Mouse (Mus musculus) embryonic facial prominence, embryonic 15.5 days (tissue): ENCODE results near the gene Traf2. TPM values are rescaled to one million over a fixed set of nuclear protein-coding genes. Genes with fewer than 3 reads are reported as not detected.
A peak's percentile ranks its signal among the peaks of the same experiment; 100 is the strongest.

ENCODE experiments used
- ATAC-seq: fragments of 200-750 bp; cut with Nextera tagmentation; 2 replicates; pipeline ENCODE4 v1.8.0; 2017; ENCODE audit warnings: low read depth, moderate TSS enrichment; ENCODE audit not compliant: insufficient number of reproducible peaks, low FRiP score, low TSS enrichment
- H3K27ac ChIP-seq: fragments of 300-500 bp; sonication (generic); replicated peaks from 2 replicates; pipeline ENCODE4 v1.5.1; 2015; ENCODE audit warnings: mild to moderate bottlenecking, inconsistent platforms
- H3K27me3 ChIP-seq: fragments of 300-500 bp; sonication (generic); 2 replicates; pipeline ENCODE4 v1.6.1; 2015; ENCODE audit warnings: inconsistent platforms
- H3K36me3 ChIP-seq: fragments of 300-500 bp; sonication (generic); 2 replicates; pipeline ENCODE4 v1.6.1; 2015; ENCODE audit warnings: mild to moderate bottlenecking, inconsistent platforms
- H3K4me1 ChIP-seq: fragments of 300-500 bp; sonication (generic); 2 replicates; pipeline ENCODE4 v1.6.1; 2015; ENCODE audit warnings: inconsistent platforms
- H3K4me2 ChIP-seq: fragments of 300-500 bp; sonication (generic); replicated peaks from 2 replicates; pipeline ENCODE4 v1.6.1; 2015; ENCODE audit warnings: mild to moderate bottlenecking, inconsistent platforms
- H3K4me3 ChIP-seq: fragments of 300-500 bp; sonication (generic); replicated peaks from 2 replicates; pipeline ENCODE4 v1.5.1; 2015; ENCODE audit warnings: mild to moderate bottlenecking, inconsistent platforms
- H3K9ac ChIP-seq: fragments of 300-500 bp; sonication (generic); 2 replicates; pipeline ENCODE4 v1.6.1; 2015; ENCODE audit warnings: inconsistent platforms
- H3K9me3 ChIP-seq: fragments of 300-500 bp; sonication (generic); replicated peaks from 2 replicates; pipeline ENCODE4 v1.6.1; 2016; ENCODE audit warnings: inconsistent platforms
- WGBS: fragments of 180-500 bp; shearing (Covaris S2); methylation state at CpG from one replicate; pipeline ENCODE4 v1.1.7; 2015; 5-methylcytosine and 5-hydroxymethylcytosine counted together
- polyA plus RNA-seq: library from polyadenylated mRNA; unstranded; fragments of >200 nt; fragmentation: Nextera tagmentation; extraction: Ambion mirVana; gene quantifications from 2 replicates; pipeline ENCODE4 v1.2.1, GENCODE M21; 2015

Gene Traf2
- 34.8 and 36.2 TPM in 2 replicates for polyA plus RNA-seq

GRCm38 (mm10) chr2:25546811-25547491 is at the start of gene Traf2:
Gene Traf2 (minus strand): TSS chr2:25546940.
- 2% methylated on average over 48 of the region's 48 CpGs for WGBS

GRCm38 (mm10) chr2:25591863-25592262 is 45.1 kb upstream of the Traf2 start:
- 86% methylated on average over 2 of the region's 2 CpGs for WGBS
- Histone ChIP-seq H3K36me3 (peaks cover 93% of the 10 kb centered on the region), H3K4me1 (no peaks in the 10 kb centered on the region), H3K27me3 (no peaks in the 10 kb centered on the region), H3K4me2 (no peak overlapping the region), H3K27ac (no peak overlapping the region), H3K4me3 (no peak overlapping the region), H3K9ac (no peak overlapping the region), H3K9me3 (no peaks in the 10 kb centered on the region)
- ATAC-seq, result no peak

More at GRCm38 (mm10) chr2:25546811-25547491, at the start of gene Traf2:
- H3K27me3 ChIP-seq, result no peaks in the 10 kb centered on the region
- H3K27ac ChIP-seq, result peak within 1 kb of the TSS; percentile 68
- H3K4me1 ChIP-seq, result peaks cover 10% of the 10 kb centered on the region; the same call in 1 of the 2 replicates
- H3K9ac ChIP-seq, result peak within 1 kb of the TSS; percentile 69
- no peaks in the 10 kb centered on the region for H3K36me3 ChIP-seq
- H3K9me3 ChIP-seq, result no peaks in the 10 kb centered on the region
- peak within 1 kb of the TSS; percentile 75 for H3K4me3 ChIP-seq
- ATAC-seq, result peak; percentile 99
- peak within 1 kb of the TSS; percentile 57 for H3K4me2 ChIP-seq

- Histone ChIP-seq H3K4me2 (no peak overlapping the region), H3K27ac (no peak overlapping the region), H3K4me1 (no peaks in the 10 kb centered on the region), H3K36me3 (peaks cover 90% of the 10 kb centered on the region), H3K27me3 (no peaks in the 10 kb centered on the region), H3K9ac (no peak overlapping the region), H3K9me3 (no peaks in the 10 kb centered on the region), H3K4me3 (no peak overlapping the region)
- WGBS, result 93% methylated on average over 8 of the region's 8 CpGs
- ATAC-seq, result no peak
Observed at GRCm38 (mm10) chr2:25588227-25588907, 41.6 kb upstream of the Traf2 start.

GRCm38 (mm10) chr2:25587290-25587689 is 40.5 kb upstream of the Traf2 start:
- ATAC-seq, result no peak
- peaks cover 86% of the 10 kb centered on the region for H3K36me3 ChIP-seq
- 88% methylated on average over 8 of the region's 8 CpGs for WGBS

GRCm38 (mm10) chr2:25585601-25586000 is 38.9 kb upstream of the Traf2 start:
- Histone ChIP-seq H3K4me3 (no peak overlapping the region), H3K9ac (no peak overlapping the region), H3K4me2 (no peak overlapping the region), H3K27ac (no peak overlapping the region), H3K9me3 (no peaks in the 10 kb centered on the region), H3K4me1 (peaks cover 26% of the 10 kb centered on the region), H3K36me3 (peaks cover 70% of the 10 kb centered on the region), H3K27me3 (peaks cover 9% of the 10 kb centered on the region)
- WGBS, result 81% methylated on average over 3 of the region's 3 CpGs
- ATAC-seq, result no peak

More at GRCm38 (mm10) chr2:25587290-25587689, 40.5 kb upstream of the Traf2 start:
- Histone ChIP-seq H3K4me2 (no peak overlapping the region), H3K9me3 (no peaks in the 10 kb centered on the region), H3K27ac (no peak overlapping the region), H3K9ac (no peak overlapping the region), H3K4me3 (no peak overlapping the region), H3K27me3 (no peaks in the 10 kb centered on the region), H3K4me1 (peaks cover 9% of the 10 kb centered on the region)

GRCm38 (mm10) chr2:25584856-25585255 is 38.1 kb upstream of the Traf2 start:
- Histone ChIP-seq H3K4me2 (no peak overlapping the region), H3K27me3 (peaks cover 16% of the 10 kb centered on the region), H3K4me1 (peaks cover 33% of the 10 kb centered on the region), H3K36me3 (peaks cover 62% of the 10 kb centered on the region), H3K27ac (no peak overlapping the region), H3K9ac (no peak overlapping the region), H3K9me3 (no peaks in the 10 kb centered on the region), H3K4me3 (no peak overlapping the region)
- ATAC-seq, result no peak
- WGBS, result 82% methylated on average over 4 of the region's 4 CpGs

- Histone ChIP-seq H3K27ac (no peak overlapping the region), H3K27me3 (peaks cover 23% of the 10 kb centered on the region), H3K4me1 (peaks cover 40% of the 10 kb centered on the region), H3K9ac (no peak overlapping the region), H3K36me3 (peaks cover 55% of the 10 kb centered on the region), H3K9me3 (no peaks in the 10 kb centered on the region), H3K4me2 (no peak overlapping the region), H3K4me3 (no peak overlapping the region)
- WGBS, result 90% methylated on average over 3 of the region's 3 CpGs
- no peak for ATAC-seq
Observed at GRCm38 (mm10) chr2:25584152-25584551, 37.4 kb upstream of the Traf2 start.

- Histone ChIP-seq H3K4me3 (no peak overlapping the region), H3K27ac (no peak overlapping the region), H3K4me1 (peaks cover 46% of the 10 kb centered on the region), H3K9ac (no peak overlapping the region), H3K9me3 (no peaks in the 10 kb centered on the region), H3K27me3 (peaks cover 29% of the 10 kb centered on the region), H3K4me2 (no peak overlapping the region), H3K36me3 (peaks cover 52% of the 10 kb centered on the region)
- 50% methylated on average over 4 of the region's 4 CpGs for WGBS
- no peak for ATAC-seq
Observed at GRCm38 (mm10) chr2:25583571-25583970, 36.8 kb upstream of the Traf2 start.

GRCm38 (mm10) chr2:25583120-25583481 is 36.4 kb upstream of the Traf2 start:
- no peak for ATAC-seq
- 68% methylated on average over 6 of the region's 6 CpGs for WGBS
- no peak overlapping the region for H3K27ac ChIP-seq

GRCm38 (mm10) chr2:25582466-25583119 is 35.9 kb upstream of the Traf2 start:
- H3K9ac ChIP-seq, result no peak overlapping the region
- H3K27ac ChIP-seq, result no peak overlapping the region
- no peak overlapping the region for H3K4me3 ChIP-seq
- WGBS, result 54% methylated on average over 12 of the region's 12 CpGs
- peaks cover 39% of the 10 kb centered on the region for H3K27me3 ChIP-seq
- no peaks in the 10 kb centered on the region for H3K9me3 ChIP-seq
- H3K36me3 ChIP-seq, result peaks cover 42% of the 10 kb centered on the region
- no peak overlapping the region for H3K4me2 ChIP-seq
- peaks cover 56% of the 10 kb centered on the region for H3K4me1 ChIP-seq
- ATAC-seq, result no peak

More at GRCm38 (mm10) chr2:25583120-25583481, 36.4 kb upstream of the Traf2 start:
- peaks cover 47% of the 10 kb centered on the region for H3K36me3 ChIP-seq
- H3K27me3 ChIP-seq, result peaks cover 34% of the 10 kb centered on the region
- H3K4me1 ChIP-seq, result peaks cover 50% of the 10 kb centered on the region
- H3K9ac ChIP-seq, result no peak overlapping the region
- H3K9me3 ChIP-seq, result no peaks in the 10 kb centered on the region
- H3K4me3 ChIP-seq, result no peak overlapping the region
- H3K4me2 ChIP-seq, result no peak overlapping the region

GRCm38 (mm10) chr2:25581901-25582301 is 35.2 kb upstream of the Traf2 start:
- H3K27me3 ChIP-seq, result peaks cover 46% of the 10 kb centered on the region
- 36% methylated on average over 6 of the region's 6 CpGs for WGBS
- H3K27ac ChIP-seq, result no peak overlapping the region
- H3K4me2 ChIP-seq, result peak overlapping the region; percentile 78
- peaks cover 35% of the 10 kb centered on the region for H3K36me3 ChIP-seq
- no peak overlapping the region for H3K9ac ChIP-seq
- ATAC-seq, result no peak
- H3K4me3 ChIP-seq, result no peak overlapping the region
- peaks cover 62% of the 10 kb centered on the region for H3K4me1 ChIP-seq
- no peaks in the 10 kb centered on the region for H3K9me3 ChIP-seq
